Mouse (Mus musculus): ENCODE measurements around the gene Areg.

Gene Areg

GRCm38 (mm10) chr5:91139446-91139873, at the start of gene Areg:
Gene Areg, plus strand, starts transcription at chr5:91139599.
- DNase-seq (ENCODE audit: low spot score), result peak; percentile 58

- DNase-seq (ENCODE audit: low spot score), result no peak
Measured at GRCm38 (mm10) chr5:91090301-91090700, 49.1 kb upstream of the Areg start.

- DNase-seq (ENCODE audit: low spot score), result no peak
Measured at GRCm38 (mm10) chr5:91097911-91098614, 41.3 kb upstream of the Areg start.

GRCm38 (mm10) chr5:91101742-91102141, 37.7 kb upstream of the Areg start:
- DNase-seq (ENCODE audit: low spot score), result no peak

- no peak for DNase-seq (ENCODE audit: low spot score)
Measured at GRCm38 (mm10) chr5:91103943-91104665, 35.3 kb upstream of the Areg start.

GRCm38 (mm10) chr5:91106248-91106647, 33.2 kb upstream of the Areg start:
- no peak for DNase-seq (ENCODE audit: low spot score)

GRCm38 (mm10) chr5:91110023-91110670, 29.3 kb upstream of the Areg start:
- no peak for DNase-seq (ENCODE audit: low spot score)

GRCm38 (mm10) chr5:91111019-91111418, 28.4 kb upstream of the Areg start:
- DNase-seq (ENCODE audit: low spot score), result no peak

- no peak for DNase-seq (ENCODE audit: low spot score)
Measured at GRCm38 (mm10) chr5:91113967-91114366, 25.4 kb upstream of the Areg start.

- DNase-seq (ENCODE audit: low spot score), result no peak
Measured at GRCm38 (mm10) chr5:91114574-91114973, 24.8 kb upstream of the Areg start.

GRCm38 (mm10) chr5:91118618-91119017, 20.8 kb upstream of the Areg start:
- no peak for DNase-seq (ENCODE audit: low spot score)

- no peak for DNase-seq (ENCODE audit: low spot score)
Measured at GRCm38 (mm10) chr5:91123404-91123803, 16.0 kb upstream of the Areg start.

- no peak for DNase-seq (ENCODE audit: low spot score)
Measured at GRCm38 (mm10) chr5:91124140-91124539, 15.3 kb upstream of the Areg start.

- no peak for DNase-seq (ENCODE audit: low spot score)
Measured at GRCm38 (mm10) chr5:91126623-91127022, 12.8 kb upstream of the Areg start.

- DNase-seq (ENCODE audit: low spot score), result no peak
Measured at GRCm38 (mm10) chr5:91134961-91135360, 4.4 kb upstream of the Areg start.

- no peak for DNase-seq (ENCODE audit: low spot score)
Measured at GRCm38 (mm10) chr5:91138970-91139369, 429 bp upstream of the Areg start.

- DNase-seq (ENCODE audit: low spot score), result no peak
Measured at GRCm38 (mm10) chr5:91140896-91141448, 1.6 kb downstream of the Areg start.

- no peak for DNase-seq (ENCODE audit: low spot score)
Measured at GRCm38 (mm10) chr5:91144971-91145370, 5.6 kb downstream of the Areg start.

GRCm38 (mm10) chr5:91147001-91147400, 7.6 kb downstream of the Areg start:
- DNase-seq (ENCODE audit: low spot score), result no peak

- no peak for DNase-seq (ENCODE audit: low spot score)
Measured at GRCm38 (mm10) chr5:91148054-91148453, 8.7 kb downstream of the Areg start.

- no peak for DNase-seq (ENCODE audit: low spot score)
Measured at GRCm38 (mm10) chr5:91156677-91157076, 17.3 kb downstream of the Areg start.

- DNase-seq (ENCODE audit: low spot score), result no peak
Measured at GRCm38 (mm10) chr5:91157169-91157568, 17.8 kb downstream of the Areg start.

GRCm38 (mm10) chr5:91162787-91163186, 23.4 kb downstream of the Areg start:
- DNase-seq (ENCODE audit: low spot score), result no peak

All from ovary, postnatal 36 days (tissue).